Mouse (Mus musculus): ENCODE measurements around the gene Tmprss11g. TPM values are rescaled to one million over a fixed set of nuclear protein-coding genes. Genes with fewer than 3 reads are reported as not detected.

Tmprss11g gene
- polyA plus RNA-seq, 1 experiment from 2014 or later: 0.07 TPM

DNA sequence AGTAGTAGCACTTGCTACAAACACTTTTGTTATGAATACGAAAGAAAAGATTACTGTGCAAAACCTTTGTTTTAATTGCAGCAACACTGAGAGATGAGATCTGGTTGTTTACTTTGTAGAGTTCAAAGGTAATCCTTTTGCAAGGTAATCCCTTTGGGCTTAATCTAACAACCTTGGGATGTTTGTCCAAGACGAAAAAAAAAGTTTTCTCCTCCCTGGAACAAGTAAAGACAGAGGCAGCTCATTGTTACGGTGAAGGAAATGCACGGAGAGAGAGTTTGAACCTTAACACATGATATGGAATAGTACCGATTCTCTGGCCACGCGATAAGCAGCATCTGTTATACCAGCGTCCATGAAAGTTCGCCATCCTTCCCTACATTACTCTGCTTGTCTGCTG lies 44.5 kb downstream of the Tmprss11g start:
- Histone ChIP-seq H3K27me3 (ENCODE audit: control insufficient read depth, insufficient read depth, low read length) (no peaks in the 10 kb centered on the region), H3K4me3 (ENCODE audit: low read depth, low read length) (no peak overlapping the region), H3K36me3 (replicated peaks; ENCODE audit: control insufficient read depth, insufficient read depth, low read depth, low read length) (no peaks in the 10 kb centered on the region), H3K27ac (replicated peaks; ENCODE audit: low read depth, low read length) (no peak overlapping the region), H3K9ac (replicated peaks; ENCODE audit: low read length) (no peak overlapping the region), H3K9me3 (replicated peaks; ENCODE audit: control insufficient read depth, low read length) (no peaks in the 10 kb centered on the region), H3K4me1 (ENCODE audit: control insufficient read depth, insufficient read depth, low read length) (no peaks in the 10 kb centered on the region), H3K4me2 (ENCODE audit: low read depth, low read length) (no peak overlapping the region)
- no peak for DNase-seq (ENCODE audit: low spot score)
- 68% methylated on average over 9 of the region's 9 CpGs for WGBS
- ATAC-seq (replicated peaks; ENCODE audit: insufficient number of reproducible peaks, low FRiP score, low TSS enrichment, low read depth): no peak

DNA sequence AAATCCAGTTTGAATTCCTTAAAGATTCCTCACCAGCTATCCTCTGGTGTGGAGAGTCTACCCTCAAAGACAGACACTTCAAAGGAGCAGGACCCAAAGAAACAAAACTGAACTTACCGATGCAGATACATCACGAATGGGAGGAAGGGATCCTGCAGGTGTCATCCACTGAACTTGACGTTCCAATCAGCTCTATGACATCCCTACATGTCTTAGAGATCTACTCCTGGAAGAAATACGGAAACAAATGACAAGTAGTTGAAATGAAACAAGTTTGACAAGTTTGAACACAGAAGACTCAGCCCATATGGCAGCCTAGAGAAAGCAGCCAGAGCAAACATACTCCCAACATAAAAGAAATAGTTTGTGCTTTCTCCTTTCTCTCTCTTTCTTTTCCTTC lies 49.5 kb downstream of the Tmprss11g start, which contains the start of gene Tmprss11a:
Tmprss11a (minus strand) TSS at position 101 of the 400 bp plus-strand sequence.
- ATAC-seq (replicated peaks; ENCODE audit: insufficient number of reproducible peaks, low FRiP score, low TSS enrichment, low read depth) (no peak), DNase-seq (ENCODE audit: low spot score) (no peak)
- Histone ChIP-seq H3K27me3 (ENCODE audit: control insufficient read depth, insufficient read depth, low read length) (no peaks in the 10 kb centered on the region), H3K9me3 (replicated peaks; ENCODE audit: control insufficient read depth, low read length) (no peaks in the 10 kb centered on the region), H3K36me3 (replicated peaks; ENCODE audit: control insufficient read depth, insufficient read depth, low read depth, low read length) (no peaks in the 10 kb centered on the region), H3K27ac (replicated peaks; ENCODE audit: low read depth, low read length) (no peak within 1 kb of the TSS), H3K4me2 (ENCODE audit: low read depth, low read length) (no peak within 1 kb of the TSS), H3K4me3 (ENCODE audit: low read depth, low read length) (no peak within 1 kb of the TSS), H3K4me1 (ENCODE audit: control insufficient read depth, insufficient read depth, low read length) (no peaks in the 10 kb centered on the region), H3K9ac (replicated peaks; ENCODE audit: low read length) (no peak within 1 kb of the TSS)
- WGBS: 66% methylated on average over 4 of the region's 4 CpGs

DNA sequence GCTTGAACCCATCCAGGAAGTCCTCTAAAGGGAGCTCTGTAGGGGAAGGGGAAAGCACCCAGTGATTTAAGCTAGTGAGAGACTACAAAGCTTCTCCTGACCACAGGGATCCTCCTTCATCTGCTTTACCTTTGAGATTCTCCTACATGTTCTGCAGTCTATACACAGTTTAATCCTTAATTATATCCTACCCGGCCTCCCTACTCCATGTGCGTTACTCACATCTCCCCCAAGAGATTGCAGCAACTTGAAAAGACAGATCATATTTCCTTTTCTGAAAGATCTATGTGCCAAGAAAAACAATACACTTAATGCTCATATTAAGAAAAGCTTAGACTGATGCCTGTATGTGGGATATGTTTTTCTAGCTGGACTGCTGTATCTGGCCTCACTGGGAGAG lies 79.1 kb downstream of the Tmprss11g start:
- no peak for ATAC-seq (replicated peaks; ENCODE audit: insufficient number of reproducible peaks, low FRiP score, low TSS enrichment, low read depth)
- no peak overlapping the region for H3K4me2 ChIP-seq (ENCODE audit: low read depth, low read length)
- no peak overlapping the region for H3K27ac ChIP-seq (replicated peaks; ENCODE audit: low read depth, low read length)
- DNase-seq (ENCODE audit: low spot score): no peak
- H3K9ac ChIP-seq (replicated peaks; ENCODE audit: low read length): no peak overlapping the region
- H3K9me3 ChIP-seq (replicated peaks; ENCODE audit: control insufficient read depth, low read length): no peaks in the 10 kb centered on the region
- no peaks in the 10 kb centered on the region for H3K27me3 ChIP-seq (ENCODE audit: control insufficient read depth, insufficient read depth, low read length)
- no peak overlapping the region for H3K4me3 ChIP-seq (ENCODE audit: low read depth, low read length)
- WGBS: 47% methylated on average over 2 of the region's 2 CpGs
- H3K4me1 ChIP-seq (ENCODE audit: control insufficient read depth, insufficient read depth, low read length): no peaks in the 10 kb centered on the region
- H3K36me3 ChIP-seq (replicated peaks; ENCODE audit: control insufficient read depth, insufficient read depth, low read depth, low read length): no peaks in the 10 kb centered on the region

DNA sequence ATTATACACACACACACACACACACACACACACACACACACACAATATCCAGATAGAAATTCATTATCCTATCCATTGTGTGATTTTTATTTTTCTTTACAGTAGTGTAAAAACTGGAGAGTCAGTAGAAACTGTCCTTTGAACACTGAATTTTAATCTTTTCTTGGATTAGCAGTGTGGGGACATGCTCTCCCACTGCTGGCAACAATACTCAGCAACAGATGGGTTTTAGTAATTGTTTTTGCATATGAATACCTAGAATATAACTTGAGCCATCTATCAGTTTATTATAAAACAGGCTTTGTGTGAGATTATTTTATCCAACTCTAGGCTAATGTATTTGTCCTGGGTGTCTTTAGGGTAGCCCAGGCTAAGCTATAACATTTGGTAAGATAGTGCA lies 79.9 kb downstream of the Tmprss11g start:
- no peak for ATAC-seq (replicated peaks; ENCODE audit: insufficient number of reproducible peaks, low FRiP score, low TSS enrichment, low read depth)

More for the DNA sequence above, 79.9 kb downstream of the Tmprss11g start:
- no peaks in the 10 kb centered on the region for H3K4me1 ChIP-seq (ENCODE audit: control insufficient read depth, insufficient read depth, low read length)
- no peak for DNase-seq (ENCODE audit: low spot score)
- H3K9me3 ChIP-seq (replicated peaks; ENCODE audit: control insufficient read depth, low read length): no peaks in the 10 kb centered on the region
- H3K4me3 ChIP-seq (ENCODE audit: low read depth, low read length): no peak overlapping the region
- no peak overlapping the region for H3K27ac ChIP-seq (replicated peaks; ENCODE audit: low read depth, low read length)
- H3K4me2 ChIP-seq (ENCODE audit: low read depth, low read length): no peak overlapping the region
- no peaks in the 10 kb centered on the region for H3K36me3 ChIP-seq (replicated peaks; ENCODE audit: control insufficient read depth, insufficient read depth, low read depth, low read length)
- H3K27me3 ChIP-seq (ENCODE audit: control insufficient read depth, insufficient read depth, low read length): no peaks in the 10 kb centered on the region
- H3K9ac ChIP-seq (replicated peaks; ENCODE audit: low read length): no peak overlapping the region

Other genes starting within 250 kb of the Tmprss11g start
- gene Tmprss11c, start 229.3 kb downstream of the Tmprss11g start, polyA plus RNA-seq (2014; fragmentation: Nextera tagmentation; extraction: Ambion mirVana): not detected in 2 replicates
- gene Tmprss11d, start 145.2 kb downstream of the Tmprss11g start, polyA plus RNA-seq (2014; fragmentation: Nextera tagmentation; extraction: Ambion mirVana): 0.13 TPM in 1 of 2 replicates, not detected in the other
- gene Tmprss11a, start 49.6 kb downstream of the Tmprss11g start, polyA plus RNA-seq (2014; fragmentation: Nextera tagmentation; extraction: Ambion mirVana): 0.13 TPM in 1 of 2 replicates, not detected in the other
- not detected in 2 replicates for gene Tmprss11f, start 113.8 kb upstream of the Tmprss11g start, polyA plus RNA-seq (2014; fragmentation: Nextera tagmentation; extraction: Ambion mirVana)
- not detected in 2 replicates for gene Tmprss11b, start 157.8 kb upstream of the Tmprss11g start, polyA plus RNA-seq (2014; fragmentation: Nextera tagmentation; extraction: Ambion mirVana)
- gene Tmprss11e, start 227.2 kb upstream of the Tmprss11g start, polyA plus RNA-seq (2014; fragmentation: Nextera tagmentation; extraction: Ambion mirVana): not detected in 2 replicates

All from embryonic facial prominence, embryonic 11.5 days (tissue).